Mouse (Mus musculus) liver, postnatal 0 days (tissue): Measurements from ENCODE around the gene C1qtnf2. TPM values are rescaled to one million over a fixed set of nuclear protein-coding genes. Genes with fewer than 3 reads are reported as not detected.

ENCODE experiments used
- ATAC-seq: fragments of 200-750 bp; cut with Nextera tagmentation; 2 replicates; pipeline ENCODE4 v1.8.0; 2017; ENCODE audit warnings: mild to moderate bottlenecking, moderate library complexity
- DNase-seq: peaks from one replicate; pipeline ENCODE4 v3.0.0-alpha.2; 2016
- H3K27ac ChIP-seq: fragments of 300-500 bp; sonication (generic); 2 replicates; pipeline ENCODE4 v1.5.1; 2014; ENCODE audit warnings: antibody characterized with exemption, moderate library complexity, mild to moderate bottlenecking, low read depth
- H3K27me3 ChIP-seq: fragments of 300-500 bp; sonication (generic); 2 replicates; pipeline ENCODE4 v1.6.1; 2014; ENCODE audit warnings: low read length, control low read depth, mixed read lengths; ENCODE audit not compliant: insufficient read depth
- H3K36me3 ChIP-seq: fragments of 300-500 bp; sonication (generic); replicated peaks from 2 replicates; pipeline ENCODE4 v1.6.1; 2014; ENCODE audit warnings: mild to moderate bottlenecking, control low read depth, low read length, moderate library complexity, mixed read lengths; ENCODE audit not compliant: insufficient read depth
- H3K4me1 ChIP-seq: fragments of 300-500 bp; sonication (generic); 2 replicates; pipeline ENCODE4 v1.6.1; 2014; ENCODE audit warnings: antibody characterized with exemption, mild to moderate bottlenecking, control low read depth; ENCODE audit not compliant: insufficient read depth
- H3K4me2 ChIP-seq: fragments of 300-500 bp; sonication (generic); 2 replicates; pipeline ENCODE4 v1.6.1; 2014; ENCODE audit warnings: low read depth, mild to moderate bottlenecking, low read length, moderate library complexity, mixed read lengths
- H3K4me3 ChIP-seq: fragments of 300-500 bp; sonication (generic); 2 replicates; pipeline ENCODE4 v1.5.1; 2014; ENCODE audit warnings: low read depth, low read length
- H3K9ac ChIP-seq: fragments of 300-500 bp; sonication (generic); replicated peaks from 2 replicates; pipeline ENCODE4 v1.6.1; 2014; ENCODE audit warnings: mild to moderate bottlenecking, moderate library complexity
- H3K9me3 ChIP-seq: fragments of 300-500 bp; sonication (generic); 2 replicates; pipeline ENCODE4 v1.6.1; 2016; ENCODE audit warnings: mild to moderate bottlenecking, control low read depth, low read length, mixed read lengths
- CTCF ChIP-seq: sonication (generic); IDR thresholded peaks from 2 replicates; pipeline ENCODE4 v1.5.1; 2016; ENCODE audit warnings: antibody characterized with exemption, low read depth
- EP300 ChIP-seq: IDR thresholded peaks from 2 replicates; pipeline ENCODE4 v1.6.1; 2016; ENCODE audit warnings: antibody characterized with exemption, low read depth, mild to moderate bottlenecking
- WGBS: fragments of 180-500 bp; shearing (Covaris S2); extraction: QIAGEN DNeasy Blood & Tissue Kit; methylation state at CpG from one replicate; pipeline ENCODE4 v1.1.7; 2014; ENCODE audit not compliant: insufficient replicate concordance; 5-methylcytosine and 5-hydroxymethylcytosine counted together
- polyA plus RNA-seq: library from polyadenylated mRNA; unstranded; fragments of >200 nt; fragmentation: Nextera tagmentation; extraction: Ambion mirVana; gene quantifications from 2 replicates; pipeline ENCODE4 v1.2.1, GENCODE M21; 2015

The C1qtnf2 gene
- polyA plus RNA-seq, 1 experiment from 2014 or later = 2.5 TPM

DNA sequence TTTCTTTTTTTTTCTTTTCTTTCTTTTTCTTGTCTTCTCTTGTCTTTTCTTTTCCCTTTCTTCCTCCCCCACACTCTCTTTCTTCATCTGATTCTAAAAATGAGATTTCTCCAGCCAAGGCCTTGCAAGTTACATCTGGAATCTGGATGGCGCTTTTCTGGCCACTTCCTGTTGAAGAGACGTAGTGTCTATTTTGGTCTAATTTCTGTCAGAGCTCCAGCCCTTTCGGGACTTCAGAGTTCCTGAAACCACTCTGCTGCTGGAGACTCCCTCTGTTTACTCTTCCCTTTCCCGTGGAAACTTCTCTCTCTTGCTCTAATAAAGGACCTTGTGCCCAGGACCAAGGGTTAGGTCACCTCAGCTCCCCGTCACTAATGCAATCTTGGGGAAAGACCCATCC, 4.0 kb upstream of the C1qtnf2 start:
- Histone ChIP-seq H3K9me3 (no peaks in the 10 kb centered on the region), H3K36me3 (no peaks in the 10 kb centered on the region), H3K4me3 (no peak overlapping the region), H3K9ac (no peak overlapping the region), H3K4me1 (no peaks in the 10 kb centered on the region), H3K4me2 (no peak overlapping the region), H3K27me3 (no peaks in the 10 kb centered on the region), H3K27ac (no peak overlapping the region)
- no peak for TF ChIP-seq CTCF
- no peak for TF ChIP-seq EP300
- WGBS = 24% methylated on average over 5 of the region's 5 CpGs
- DNase-seq (no peak), ATAC-seq (no peak)

DNA sequence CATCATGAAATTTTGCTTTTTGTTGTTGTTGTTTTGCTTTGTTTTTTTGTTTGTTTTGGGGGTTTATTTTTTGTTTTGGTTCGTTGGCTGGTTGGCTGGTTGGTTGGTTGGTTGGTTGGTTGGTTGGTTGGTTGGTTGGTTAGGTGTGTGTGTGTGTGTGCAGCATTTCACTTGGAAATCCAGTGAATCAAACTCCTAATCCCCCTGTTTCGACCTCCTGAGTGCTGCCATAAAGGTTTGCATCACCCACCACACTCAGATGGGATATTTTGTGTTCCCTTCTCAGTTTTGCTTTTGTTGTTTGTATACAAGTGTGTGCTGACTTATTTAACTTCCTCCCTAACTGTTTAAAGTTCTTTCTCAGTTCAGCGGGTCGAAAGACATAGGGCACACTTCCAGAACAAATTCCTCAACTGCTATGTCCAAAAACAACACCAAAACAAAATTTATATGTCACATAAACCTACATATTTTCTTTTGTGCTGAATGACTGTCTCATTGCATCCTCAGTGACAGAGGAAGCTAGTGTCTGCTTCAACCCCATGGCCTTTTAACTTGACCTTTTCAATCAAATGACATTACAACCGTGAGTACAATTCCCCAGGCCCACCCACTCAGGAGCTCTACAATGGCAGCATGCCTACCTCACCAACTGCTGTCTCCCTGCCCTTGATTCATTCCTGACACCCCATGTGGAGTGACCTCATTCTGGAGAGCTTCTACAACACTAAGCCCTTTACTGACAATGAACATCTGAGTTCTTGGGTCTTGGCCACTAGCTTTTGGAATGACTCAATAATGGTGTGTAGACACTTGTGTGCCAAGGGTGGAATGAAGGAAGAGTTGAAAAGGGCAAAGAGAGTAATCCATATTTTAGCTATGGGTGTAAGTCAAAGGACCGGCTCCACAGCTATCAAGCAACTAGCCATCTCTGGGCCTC, 2.9 kb upstream of the C1qtnf2 start:
- no peak overlapping the region for H3K4me3 ChIP-seq
- H3K4me1 ChIP-seq = no peaks in the 10 kb centered on the region
- TF ChIP-seq CTCF (no peak), EP300 (no peak)
- H3K4me2 ChIP-seq = no peak overlapping the region
- DNase-seq (no peak), ATAC-seq (no peak)
- H3K9ac ChIP-seq = no peak overlapping the region
- H3K27me3 ChIP-seq = no peaks in the 10 kb centered on the region
- H3K9me3 ChIP-seq = no peaks in the 10 kb centered on the region
- WGBS = 63% methylated on average over 6 of the region's 6 CpGs
- H3K36me3 ChIP-seq = no peaks in the 10 kb centered on the region
- H3K27ac ChIP-seq = no peak overlapping the region

DNA sequence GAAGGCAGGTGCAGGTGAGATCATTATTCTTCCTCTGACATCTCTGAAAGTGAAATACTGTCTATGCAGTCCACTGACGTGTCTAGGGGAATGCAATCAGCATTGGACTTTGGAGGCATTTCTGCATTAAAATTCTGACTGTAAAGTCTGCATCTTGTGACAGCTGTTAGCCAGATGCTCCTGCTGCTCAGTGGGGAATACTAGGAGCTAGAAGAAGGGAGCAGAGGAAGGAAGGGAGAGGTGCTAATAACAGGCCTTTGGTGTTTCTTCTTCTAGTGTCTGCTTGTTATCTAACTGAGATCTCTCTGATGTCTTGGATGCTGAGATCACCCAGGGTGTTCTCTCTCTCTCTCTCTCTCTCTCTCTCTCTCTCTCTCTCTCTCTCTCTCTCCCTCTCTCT, 961 bp upstream of the C1qtnf2 start:
- Histone ChIP-seq H3K36me3 (no peaks in the 10 kb centered on the region), H3K27ac (no peak overlapping the region), H3K9ac (no peak overlapping the region), H3K4me3 (no peak overlapping the region), H3K4me2 (no peak overlapping the region), H3K4me1 (no peaks in the 10 kb centered on the region), H3K9me3 (no peaks in the 10 kb centered on the region), H3K27me3 (no peaks in the 10 kb centered on the region)
- no peak for DNase-seq
- ATAC-seq = no peak
- 67% methylated on average over 1 of the region's 1 CpGs for WGBS
- TF ChIP-seq CTCF (no peak), EP300 (no peak)

DNA sequence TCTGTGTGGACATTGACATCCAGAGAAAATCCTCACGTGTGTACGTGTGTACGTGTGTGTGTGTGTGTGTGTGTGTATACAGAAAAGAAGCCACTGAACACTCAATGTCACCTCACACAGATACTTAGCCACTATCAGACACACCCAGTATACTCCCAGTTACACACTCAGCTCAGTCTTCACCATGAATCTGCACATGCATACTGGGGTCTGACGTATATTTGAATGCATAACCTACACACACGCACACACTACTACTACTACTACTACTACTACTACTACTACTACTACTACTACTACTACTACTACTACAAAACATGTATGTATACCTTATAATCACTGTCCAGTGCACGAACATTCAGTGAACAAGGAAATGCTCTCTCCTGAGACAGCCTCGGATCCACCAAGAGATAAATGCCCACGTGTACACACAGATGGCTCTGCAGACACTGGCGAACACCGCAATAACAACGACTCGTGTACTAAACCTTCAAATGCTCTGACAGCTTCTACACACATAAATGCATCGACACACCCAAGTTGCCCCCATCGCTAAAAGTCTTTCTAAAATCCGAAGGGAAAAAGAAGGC, 346 bp upstream of the C1qtnf2 start:
- no peak overlapping the region for H3K4me3 ChIP-seq
- ATAC-seq (no peak), DNase-seq (no peak)
- WGBS = 48% methylated on average over 15 of the region's 15 CpGs
- H3K4me1 ChIP-seq = no peaks in the 10 kb centered on the region
- no peak overlapping the region for H3K9ac ChIP-seq
- no peaks in the 10 kb centered on the region for H3K36me3 ChIP-seq
- H3K4me2 ChIP-seq = peak overlapping the region; percentile 27; the same call in 1 of the 2 replicates
- TF ChIP-seq EP300 = no peak
- TF ChIP-seq CTCF = no peak
- no peak overlapping the region for H3K27ac ChIP-seq
- H3K9me3 ChIP-seq = no peaks in the 10 kb centered on the region
- no peaks in the 10 kb centered on the region for H3K27me3 ChIP-seq

DNA sequence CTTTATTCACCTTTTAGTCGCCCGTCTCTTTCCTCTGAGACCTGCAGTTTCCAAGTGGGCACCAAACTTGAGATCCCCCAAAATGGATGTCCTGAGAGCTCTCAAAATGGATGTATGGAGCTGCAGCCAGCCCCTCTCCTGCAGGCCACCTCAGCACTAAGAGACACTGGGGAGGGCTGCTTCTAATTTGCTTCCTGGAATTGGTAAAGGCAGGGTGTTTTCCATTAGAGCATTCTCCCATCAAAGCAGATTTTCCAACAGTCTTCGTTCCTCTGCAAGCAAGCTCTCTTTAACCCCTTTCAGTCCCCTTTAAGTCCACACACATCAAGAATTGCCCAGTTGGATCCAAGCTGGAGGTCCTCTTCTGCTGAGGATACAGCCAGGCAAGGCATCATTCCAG, 5.3 kb downstream of the C1qtnf2 start:
- H3K4me1 ChIP-seq = no peaks in the 10 kb centered on the region; the same call in 1 of the 2 replicates
- TF ChIP-seq EP300 (no peak), CTCF (no peak)
- ATAC-seq = no peak
- no peaks in the 10 kb centered on the region for H3K36me3 ChIP-seq
- no peak overlapping the region for H3K4me2 ChIP-seq
- no peaks in the 10 kb centered on the region for H3K27me3 ChIP-seq
- no peaks in the 10 kb centered on the region for H3K9me3 ChIP-seq
- H3K27ac ChIP-seq = no peak overlapping the region
- WGBS = 70% methylated on average over 3 of the region's 3 CpGs
- no peak overlapping the region for H3K4me3 ChIP-seq
- no peak overlapping the region for H3K9ac ChIP-seq
- no peak for DNase-seq

DNA sequence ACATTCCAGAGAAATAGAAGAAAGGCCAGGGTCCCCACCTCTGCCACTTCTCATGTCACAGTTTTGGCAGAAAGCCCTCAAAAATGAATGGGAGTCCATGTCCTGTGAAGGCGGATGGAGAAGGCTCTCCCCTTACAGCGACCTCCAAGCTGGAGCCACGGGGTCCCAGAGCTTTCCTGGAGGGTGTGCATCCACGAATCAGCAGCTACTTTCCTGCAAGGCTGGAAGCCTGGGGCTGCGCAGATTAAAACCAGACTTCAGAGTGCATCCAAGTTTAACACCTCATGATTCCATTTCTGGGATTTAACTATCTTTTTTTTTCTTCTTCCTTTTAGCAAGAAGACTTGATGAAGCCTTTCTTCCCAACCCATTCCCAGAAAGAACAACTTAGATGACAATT, 6.5 kb downstream of the C1qtnf2 start:
- H3K9ac ChIP-seq = no peak overlapping the region
- no peaks in the 10 kb centered on the region; the same call in 1 of the 2 replicates for H3K4me1 ChIP-seq
- no peak overlapping the region for H3K27ac ChIP-seq
- WGBS = 46% methylated on average over 5 of the region's 5 CpGs
- no peak for TF ChIP-seq CTCF
- TF ChIP-seq EP300 = no peak
- ATAC-seq (no peak), DNase-seq (no peak)
- no peaks in the 10 kb centered on the region for H3K27me3 ChIP-seq
- no peaks in the 10 kb centered on the region for H3K36me3 ChIP-seq
- no peaks in the 10 kb centered on the region for H3K9me3 ChIP-seq
- H3K4me3 ChIP-seq = no peak overlapping the region
- no peak overlapping the region for H3K4me2 ChIP-seq
